Mouse (Mus musculus) forebrain, embryonic 14.5 days (tissue): Measurements from ENCODE around the gene Qrich1. TPM values are rescaled to one million over a fixed set of nuclear protein-coding genes. Genes with fewer than 3 reads are reported as not detected.
A peak's percentile ranks its signal among the peaks of the same experiment; 100 is the strongest.
"Not testable (repeated sequence)": the region's sequence is repeated elsewhere in the genome, so short reads cannot be mapped to it uniquely, and the experiment has no call there.

Experiments
- ATAC-seq: fragments of 200-750 bp; cut with Nextera tagmentation; 2 replicates; pipeline ENCODE4 v1.8.0; 2017; ENCODE audit warnings: mild to moderate bottlenecking, moderate library complexity
- DNase-seq: peaks from one replicate; pipeline ENCODE4 v3.0.0-alpha.2; 2015; ENCODE audit warnings: low spot score
- H3K27ac ChIP-seq: fragments of 300-500 bp; sonication (generic); 2 replicates; pipeline ENCODE4 v1.5.1; 2014; ENCODE audit warnings: low read depth, mild to moderate bottlenecking, control low read depth, low read length, moderate library complexity
- H3K27me3 ChIP-seq: fragments of 300-500 bp; sonication (generic); replicated peaks from 2 replicates; pipeline ENCODE4 v1.6.1; 2014; ENCODE audit warnings: low read length, control low read depth, mixed read lengths; ENCODE audit not compliant: control insufficient read depth, insufficient read depth
- H3K36me3 ChIP-seq: fragments of 300-500 bp; sonication (generic); 2 replicates; pipeline ENCODE4 v1.6.1; 2014; ENCODE audit warnings: low read length, control low read depth; ENCODE audit not compliant: control insufficient read depth, insufficient read depth
- H3K4me1 ChIP-seq: fragments of 300-500 bp; sonication (generic); 2 replicates; pipeline ENCODE4 v1.6.1; 2014; ENCODE audit warnings: antibody characterized with exemption, low read length, control low read depth; ENCODE audit not compliant: control insufficient read depth, insufficient read depth
- H3K4me2 ChIP-seq: fragments of 300-500 bp; sonication (generic); 2 replicates; pipeline ENCODE4 v1.6.1; 2014; ENCODE audit warnings: mild to moderate bottlenecking, control low read depth, low read length
- H3K4me3 ChIP-seq: fragments of 300-500 bp; sonication (generic); 2 replicates; pipeline ENCODE4 v1.5.1; 2014; ENCODE audit warnings: low read depth, low read length, control low read depth
- H3K9ac ChIP-seq: fragments of 300-500 bp; sonication (generic); 2 replicates; pipeline ENCODE4 v1.6.1; 2014; ENCODE audit warnings: mild to moderate bottlenecking, low read length, control low read depth, moderate library complexity
- H3K9me3 ChIP-seq: fragments of 300-500 bp; sonication (generic); replicated peaks from 2 replicates; pipeline ENCODE4 v1.6.1; 2016; ENCODE audit warnings: low read length, control low read depth, mixed read lengths; ENCODE audit not compliant: control insufficient read depth
- WGBS: fragments of 180-500 bp; shearing (Covaris S2); extraction: QIAGEN DNeasy Blood & Tissue Kit; methylation state at CpG from one replicate; pipeline ENCODE4 v1.1.7; 2014; 5-methylcytosine and 5-hydroxymethylcytosine counted together
- polyA plus RNA-seq: library from polyadenylated mRNA; unstranded; fragments of >200 nt; fragmentation: Nextera tagmentation; extraction: Ambion mirVana; gene quantifications from 2 replicates; pipeline ENCODE4 v1.2.1, GENCODE M21; 2014

Gene Qrich1
- polyA plus RNA-seq, 1 experiment from 2014 or later, result 143 TPM

DNA sequence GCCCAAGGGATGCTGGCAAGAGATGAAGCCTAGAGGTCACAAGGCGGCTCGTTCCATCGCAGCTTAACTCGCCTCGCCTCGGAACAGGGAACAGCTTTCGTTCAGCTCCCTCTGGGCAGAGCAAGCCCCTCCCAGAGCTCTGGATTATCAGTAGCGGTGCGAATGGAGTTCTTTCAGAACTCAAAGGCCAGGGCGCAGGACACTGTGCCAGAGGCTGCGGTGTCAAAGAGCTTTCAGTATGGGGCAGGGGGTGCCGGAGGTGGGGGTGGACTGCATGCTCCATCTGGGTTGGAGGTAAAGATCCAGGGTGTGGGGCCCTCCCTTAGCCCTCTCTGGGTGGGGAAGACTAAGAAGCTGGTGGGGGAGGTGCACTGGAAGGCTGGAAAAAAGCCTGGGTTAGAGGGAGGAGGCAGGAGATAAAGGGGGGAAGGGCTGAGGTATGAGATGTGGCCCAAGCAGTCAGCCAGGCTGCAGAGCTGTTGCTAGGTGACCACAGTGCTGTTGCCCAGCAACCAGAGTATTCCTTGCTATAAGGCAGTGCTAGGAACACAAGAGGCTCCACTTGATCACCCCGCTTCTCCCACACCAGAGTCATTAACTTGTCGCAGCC lies 71.1 kb downstream of the Qrich1 start:
- Histone ChIP-seq H3K9ac (peak overlapping the region; percentile 56), H3K9me3 (no peaks in the 10 kb centered on the region), H3K4me2 (peak overlapping the region; percentile 49), H3K4me1 (peaks cover 25% of the 10 kb centered on the region), H3K27ac (peak overlapping the region; percentile 96), H3K27me3 (no peaks in the 10 kb centered on the region), H3K36me3 (0 out of 2 replicates have a peak, but pooled peaks cover 5% of the 10 kb centered on the region), H3K4me3 (no peak overlapping the region; the same call in 1 of the 2 replicates)
- WGBS, result 1% methylated on average over 14 of the region's 14 CpGs
- ATAC-seq (peak; percentile 98), DNase-seq (peak; percentile 97)

DNA sequence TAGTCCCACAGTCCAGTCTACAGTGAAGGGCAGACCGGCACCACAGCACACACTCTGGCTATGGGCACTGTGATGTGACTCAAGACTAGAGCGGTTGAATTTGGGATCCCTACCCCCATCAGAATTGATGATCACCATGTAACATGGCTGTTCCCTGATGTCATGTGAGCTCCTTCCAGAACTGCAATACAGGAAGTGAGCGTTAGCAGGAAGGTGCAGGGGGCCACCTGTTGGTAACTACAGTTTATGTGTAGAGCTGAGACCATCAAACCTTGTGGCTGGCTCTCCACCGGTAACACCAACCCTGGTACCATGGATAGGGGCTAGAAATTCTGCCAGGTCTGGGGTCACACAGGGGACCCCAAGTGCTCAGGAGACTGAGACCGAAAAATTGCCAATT lies 72.6 kb downstream of the Qrich1 start:
- Histone ChIP-seq H3K9ac (no peak overlapping the region), H3K4me2 (no peak overlapping the region), H3K4me1 (peaks cover 25% of the 10 kb centered on the region), H3K27me3 (no peaks in the 10 kb centered on the region), H3K9me3 (no peaks in the 10 kb centered on the region), H3K36me3 (no peaks in the 10 kb centered on the region), H3K27ac (peak overlapping the region; percentile 96), H3K4me3 (no peak overlapping the region)
- ATAC-seq, result no peak
- 75% methylated on average over 5 of the region's 5 CpGs for WGBS
- DNase-seq, result peak; percentile 54

DNA sequence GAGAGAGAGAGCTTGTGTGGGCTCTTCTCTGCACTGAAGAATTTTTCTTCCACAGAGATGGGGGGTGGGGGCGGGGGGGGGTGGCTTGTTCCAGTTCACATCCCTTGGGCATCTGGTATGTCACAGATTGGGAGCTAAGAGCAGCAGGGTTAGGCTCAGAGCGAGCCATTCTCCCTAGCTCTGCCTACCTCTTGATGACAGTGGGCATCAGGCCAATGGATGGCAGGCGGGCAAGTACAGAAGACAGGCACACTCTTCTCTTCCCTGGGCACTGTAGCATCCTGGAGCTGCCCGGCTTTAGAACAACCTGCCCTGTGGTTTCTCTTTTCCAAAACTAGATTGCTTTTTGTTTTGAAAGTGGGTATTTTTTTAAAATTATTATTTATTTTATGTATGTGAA lies 74.9 kb downstream of the Qrich1 start:
- H3K4me3 ChIP-seq, result no peak overlapping the region
- no peaks in the 10 kb centered on the region for H3K9me3 ChIP-seq
- H3K27me3 ChIP-seq, result no peaks in the 10 kb centered on the region
- H3K9ac ChIP-seq, result no peak overlapping the region
- no peak overlapping the region for H3K4me2 ChIP-seq
- H3K27ac ChIP-seq, result no peak overlapping the region
- H3K4me1 ChIP-seq, result peaks cover 25% of the 10 kb centered on the region
- no peak for ATAC-seq
- 72% methylated on average over 4 of the region's 4 CpGs for WGBS
- DNase-seq, result peak; percentile 20
- H3K36me3 ChIP-seq, result no peaks in the 10 kb centered on the region

DNA sequence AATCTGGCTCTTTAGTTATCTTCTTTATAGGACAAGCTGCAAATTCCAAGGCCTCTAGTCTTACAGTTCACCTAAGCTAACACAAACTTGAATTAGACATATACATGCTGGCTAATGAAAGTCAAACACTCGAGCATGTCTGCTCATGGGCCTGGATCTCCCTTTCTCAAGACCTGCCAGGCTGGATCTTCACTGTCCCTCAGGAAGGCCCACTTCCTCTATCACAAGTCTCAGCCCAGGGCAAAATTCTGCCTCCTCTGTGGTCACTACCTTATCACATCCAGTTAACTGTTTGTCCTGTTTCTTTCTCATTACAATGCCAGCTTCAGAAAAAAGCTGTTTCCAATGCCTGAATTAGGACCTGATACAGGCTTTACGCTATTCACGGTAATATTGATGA lies 77.7 kb downstream of the Qrich1 start:
- Histone ChIP-seq H3K4me1 (no peaks in the 10 kb centered on the region), H3K27ac (no peak overlapping the region), H3K4me3 (no peak overlapping the region), H3K4me2 (no peak overlapping the region), H3K36me3 (no peaks in the 10 kb centered on the region), H3K9ac (no peak overlapping the region), H3K9me3 (no peaks in the 10 kb centered on the region), H3K27me3 (no peaks in the 10 kb centered on the region)
- ATAC-seq (no peak), DNase-seq (no peak)
- WGBS, result 88% methylated on average over 3 of the region's 3 CpGs

DNA sequence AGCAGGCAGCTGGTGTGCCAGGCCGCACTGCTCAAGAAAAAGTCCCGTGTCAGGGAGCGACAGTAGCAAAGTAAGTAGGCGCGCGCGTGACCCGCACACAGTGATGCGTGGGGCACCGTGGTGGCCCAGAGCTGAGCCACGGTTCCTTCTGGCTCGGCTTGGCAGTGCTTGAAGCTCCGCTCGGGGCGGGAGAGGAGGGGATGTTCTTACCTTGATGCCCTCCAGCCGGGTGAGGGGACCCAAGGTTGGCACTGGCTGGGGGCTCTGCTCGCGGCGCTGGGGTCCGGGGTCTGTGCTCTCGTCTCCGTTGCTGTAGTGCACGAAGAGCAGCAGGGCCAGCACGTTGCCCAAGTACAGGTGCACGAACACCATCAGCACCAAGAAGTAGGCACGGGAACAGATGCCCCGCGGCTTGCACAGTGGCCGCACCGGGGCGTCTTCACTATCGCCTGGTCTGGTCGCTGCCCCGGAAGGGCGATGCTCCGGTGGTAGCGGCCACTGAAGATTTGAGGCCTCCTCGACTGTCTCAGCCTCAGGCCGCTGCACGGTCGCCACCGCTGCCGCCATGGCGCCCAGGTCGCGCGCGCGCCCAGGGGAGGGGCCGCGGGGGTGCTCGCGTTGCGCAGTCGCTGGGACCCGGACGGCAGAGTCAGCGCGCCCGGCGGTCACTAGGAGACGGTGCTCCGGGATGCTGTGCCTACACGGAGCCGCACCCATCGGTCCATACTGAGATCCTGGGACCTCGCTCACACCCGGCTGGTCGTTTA lies 80.6 kb downstream of the Qrich1 start, which contains the start of gene P4htm:
TSS of gene P4htm (minus strand) at position 670 of the 767 bp plus-strand sequence.
- no peaks in the 10 kb centered on the region for H3K27me3 ChIP-seq
- H3K4me3 ChIP-seq, result peak within 1 kb of the TSS; percentile 73
- peak within 1 kb of the TSS; percentile 81 for H3K9ac ChIP-seq
- peak within 1 kb of the TSS; percentile 71; the same call in 1 of the 2 replicates for H3K27ac ChIP-seq
- 0 out of 2 replicates have a peak, but pooled peaks cover 3% of the 10 kb centered on the region for H3K36me3 ChIP-seq
- ATAC-seq (peak; percentile 90), DNase-seq (peak; percentile 76)
- H3K4me2 ChIP-seq, result peak within 1 kb of the TSS; percentile 91
- H3K4me1 ChIP-seq, result no peaks in the 10 kb centered on the region
- WGBS, result under 1% methylated on average over 57 of the region's 69 CpGs
- no peaks in the 10 kb centered on the region for H3K9me3 ChIP-seq

DNA sequence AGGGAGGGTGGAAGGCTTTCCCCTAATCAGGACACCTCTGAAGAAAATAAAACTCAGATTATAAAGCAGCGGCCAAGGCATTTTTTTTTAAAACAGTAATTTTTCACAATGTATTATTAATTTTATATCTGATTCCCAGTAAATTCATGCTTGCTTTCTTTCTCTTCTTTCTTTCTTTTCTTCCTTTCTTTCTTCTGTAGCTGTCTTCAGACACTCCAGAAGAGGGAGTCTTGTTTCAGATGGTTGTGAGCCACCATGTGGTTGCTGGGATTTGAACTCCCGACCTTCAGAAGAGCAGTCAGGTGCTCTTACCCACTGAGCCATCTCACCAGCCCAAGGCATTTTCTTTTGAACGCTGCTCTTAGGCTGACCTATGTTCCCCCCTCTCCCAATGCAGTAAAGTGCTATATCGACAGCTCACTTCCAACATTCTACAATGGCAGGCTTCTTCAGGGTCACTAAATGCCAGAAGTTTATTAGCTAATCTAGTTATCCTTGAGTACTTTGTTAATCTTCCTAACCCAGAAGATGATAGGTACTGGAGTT lies 82.5 kb downstream of the Qrich1 start:
- DNase-seq (peak; percentile 71), ATAC-seq (no peak)
- Histone ChIP-seq H3K9ac (no peak overlapping the region), H3K4me2 (no peak overlapping the region), H3K4me3 (no peak overlapping the region), H3K4me1 (no peaks in the 10 kb centered on the region), H3K27ac (no peak overlapping the region), H3K9me3 (no peaks in the 10 kb centered on the region), H3K36me3 (peaks cover 19% of the 10 kb centered on the region), H3K27me3 (no peaks in the 10 kb centered on the region)
- 80% methylated on average over 4 of the region's 4 CpGs for WGBS

DNA sequence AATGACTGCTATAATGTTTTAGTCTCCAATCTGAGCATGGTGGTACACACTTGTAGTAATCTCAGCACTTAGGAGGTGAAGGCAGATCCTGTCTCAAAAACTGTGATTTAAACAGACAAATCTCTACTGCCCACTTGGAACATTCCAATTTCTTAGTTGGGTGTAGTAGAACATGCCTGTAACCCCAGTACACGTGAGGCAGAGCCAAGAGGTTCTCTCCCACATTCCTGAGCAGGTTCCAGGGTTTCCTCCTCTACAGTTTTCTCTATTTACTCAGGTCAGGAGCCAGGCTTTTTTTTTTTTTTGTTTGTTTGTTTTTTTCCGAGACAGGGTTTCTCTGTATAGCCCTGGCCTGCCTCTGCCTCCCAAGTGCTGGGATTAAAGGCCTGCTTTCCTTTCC lies 83.4 kb downstream of the Qrich1 start:
- H3K27me3 ChIP-seq, result no peaks in the 10 kb centered on the region
- no peaks in the 10 kb centered on the region for H3K4me1 ChIP-seq
- no peak overlapping the region for H3K4me2 ChIP-seq
- ATAC-seq, result no peak
- H3K27ac ChIP-seq, result no peak overlapping the region
- WGBS, result 69% methylated on average over 2 of the region's 2 CpGs
- H3K36me3 ChIP-seq, result peaks cover 28% of the 10 kb centered on the region
- no peaks in the 10 kb centered on the region for H3K9me3 ChIP-seq
- H3K4me3 ChIP-seq, result no peak overlapping the region
- no peak overlapping the region for H3K9ac ChIP-seq
- DNase-seq, result no peak

DNA sequence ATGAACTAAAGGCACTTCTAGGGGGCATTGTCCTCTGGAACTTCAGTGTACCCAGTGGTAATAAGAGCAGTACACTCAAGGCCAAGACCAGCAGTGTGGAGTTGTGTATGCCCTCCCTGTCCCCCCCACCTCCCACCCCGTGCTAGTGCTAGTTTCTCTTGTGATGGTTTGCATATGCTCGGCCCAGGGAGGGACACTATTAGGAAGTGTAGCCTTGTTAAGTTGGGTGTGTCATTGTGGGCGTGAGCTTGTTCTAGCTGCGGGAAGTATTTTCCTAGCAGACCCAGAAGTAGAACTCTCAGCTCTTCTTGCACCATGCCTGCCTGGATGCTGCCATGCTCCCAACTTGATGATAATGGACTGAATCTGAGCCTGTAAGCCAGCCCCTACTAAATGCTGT lies 85.4 kb downstream of the Qrich1 start:
- ATAC-seq (no peak), DNase-seq (no peak)
- no peaks in the 10 kb centered on the region for H3K27me3 ChIP-seq
- WGBS, result 89% methylated on average over 4 of the region's 4 CpGs
- H3K36me3 ChIP-seq, result peaks cover 45% of the 10 kb centered on the region
- no peak overlapping the region for H3K4me2 ChIP-seq
- H3K9ac ChIP-seq, result no peak overlapping the region
- H3K27ac ChIP-seq, result no peak overlapping the region
- H3K4me1 ChIP-seq, result no peaks in the 10 kb centered on the region
- no peak overlapping the region for H3K4me3 ChIP-seq
- H3K9me3 ChIP-seq, result no peaks in the 10 kb centered on the region

DNA sequence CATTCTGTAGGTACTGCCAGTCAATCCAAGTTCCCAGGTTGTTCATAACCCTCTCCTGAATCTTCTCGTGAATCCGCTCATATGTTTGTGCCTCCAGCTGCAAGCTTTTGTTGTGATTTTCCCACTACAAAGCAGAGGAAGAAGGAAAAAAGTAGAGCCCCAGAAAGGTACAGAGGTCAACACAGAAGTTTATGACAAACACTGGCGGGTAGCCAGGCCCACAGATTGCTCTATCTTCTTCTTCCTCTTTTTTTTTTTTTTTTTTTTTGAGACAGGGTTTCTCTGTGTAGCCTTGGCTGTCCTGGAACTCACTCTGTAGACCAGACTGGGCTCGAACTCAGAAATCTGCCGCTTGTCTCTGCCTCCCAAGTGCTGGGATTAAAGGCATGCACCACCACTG lies 91.3 kb downstream of the Qrich1 start:
- H3K27me3 ChIP-seq, H3K27ac ChIP-seq, DNase-seq, H3K9ac ChIP-seq, H3K4me2 ChIP-seq, H3K4me3 ChIP-seq, H3K4me1 ChIP-seq, ATAC-seq, H3K9me3 ChIP-seq: not testable (repeated sequence)
- 95% methylated on average over 5 of the region's 5 CpGs for WGBS
- peaks cover 96% of the 10 kb centered on the region for H3K36me3 ChIP-seq
